Mouse (Mus musculus): ENCODE data around the gene Actn3. TPM values are rescaled to one million over a fixed set of nuclear protein-coding genes. Genes with fewer than 3 reads are reported as not detected.
"Not testable (repeated sequence)": the region's sequence is repeated elsewhere in the genome, so short reads cannot be mapped to it uniquely, and the experiment has no call there.

The Actn3 gene
- total RNA-seq, 2 experiments from 2014 or later = 8,494 to 8,724 TPM

DNA sequence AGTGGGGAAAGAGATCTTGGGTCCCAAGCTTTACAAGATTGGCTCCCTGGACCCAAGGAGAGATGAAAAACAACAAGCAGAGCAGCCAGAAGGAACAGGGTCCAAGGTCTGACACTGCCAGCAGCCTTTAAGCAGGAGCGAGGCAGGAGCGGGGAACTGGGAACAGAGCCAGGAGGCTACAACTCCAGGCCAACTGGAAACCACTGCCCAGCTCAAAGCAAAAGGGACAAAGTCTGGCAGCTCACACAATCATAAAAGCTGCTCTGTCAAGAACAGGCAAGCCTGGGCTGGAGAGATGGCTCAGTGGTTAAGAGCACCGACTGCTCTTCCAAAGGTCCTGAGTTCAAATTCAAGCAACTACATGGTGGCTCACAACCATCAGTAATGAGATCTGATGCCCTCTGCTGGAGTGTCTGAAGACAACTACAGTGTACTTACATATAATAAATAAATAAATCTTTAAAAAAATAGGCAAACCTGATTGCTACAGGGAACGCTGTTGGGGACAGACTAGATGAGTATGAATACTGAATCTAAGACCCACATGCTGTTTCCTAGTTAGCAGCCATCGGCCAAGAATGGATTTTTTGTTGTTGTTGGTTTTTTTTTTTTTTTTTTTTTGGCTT is 56.9 kb downstream of the Actn3 start:
- peak; percentile 77 to 81 for DNase-seq
- intact Hi-C loops (cut with DNase I) = no loop called here

- DNase-seq = no peak
- intact Hi-C loops (cut with DNase I) = no loop called here
Observed at GRCm38 (mm10) chr19:4817182-4817835, 60.4 kb downstream of the Actn3 start.

DNA sequence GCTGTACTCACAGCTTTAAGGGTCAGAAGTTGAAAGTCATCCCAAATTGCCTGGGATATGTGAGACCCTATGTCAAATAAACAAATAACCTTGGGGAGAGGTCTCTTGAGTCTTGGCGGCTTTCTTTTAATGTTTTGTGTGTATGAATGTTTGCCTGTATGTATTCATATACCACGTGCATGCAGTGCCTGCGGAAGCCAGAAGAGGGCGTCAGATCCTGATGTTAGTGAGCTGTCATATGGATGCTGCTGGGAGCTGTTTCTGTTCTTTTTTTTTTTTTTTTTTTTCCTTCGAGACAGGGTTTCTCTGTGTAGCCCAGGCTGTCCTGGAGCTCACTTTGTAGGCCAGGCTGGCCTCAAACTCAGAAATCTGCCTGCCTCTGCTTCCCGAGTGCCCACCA is 64.7 kb downstream of the Actn3 start:
- DNase-seq = no peak
- intact Hi-C loops (cut with DNase I) = loop anchor here (5.0 kb wide), 1 partner anchor 56 kb away; the partner anchor contains the start of gene Rbm4b

DNA sequence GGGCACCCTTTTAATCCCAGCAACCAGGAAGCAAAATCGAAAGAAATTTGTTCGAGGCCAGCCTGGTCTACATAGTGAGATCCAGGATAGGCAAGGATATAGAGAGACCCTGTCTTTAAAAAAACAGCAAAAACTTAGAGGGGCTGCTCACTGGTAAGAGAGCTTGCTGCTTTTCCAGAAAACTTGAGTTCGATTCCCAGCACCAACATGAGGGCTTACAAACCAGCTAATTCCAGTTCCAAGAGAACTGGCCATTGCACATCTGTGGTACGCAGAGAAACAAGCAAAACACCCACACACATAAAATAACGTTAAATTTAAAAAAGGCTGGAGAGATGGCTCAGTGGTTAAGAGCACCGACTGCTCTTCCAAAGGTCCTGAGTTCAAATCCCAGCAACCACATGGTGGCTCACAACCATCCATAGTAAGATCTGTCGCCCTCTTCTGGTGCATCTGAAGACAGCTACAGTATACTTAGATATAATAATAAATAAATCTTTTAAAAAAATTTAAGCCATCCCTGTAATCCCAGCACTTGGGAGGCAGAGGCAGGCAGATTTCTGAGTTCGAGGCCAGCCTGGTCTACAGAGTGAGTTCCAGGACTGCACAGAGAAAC is 65.3 kb downstream of the Actn3 start:
- intact Hi-C loops (cut with DNase I) = loop anchor here (5.0 kb wide), 1 partner anchor 55 kb away; the partner anchor contains the start of gene Rbm4b
- DNase-seq = not testable (repeated sequence)

- no peak for DNase-seq
- intact Hi-C loops (cut with DNase I) = loop anchor here (5.0 kb wide), 1 partner anchor 55 kb away; the partner anchor contains the start of gene Rbm4b
Observed at GRCm38 (mm10) chr19:4811909-4812242, 65.8 kb downstream of the Actn3 start.

Other genes starting within 250 kb of the Actn3 start
- under 1 TPM in 1 of 2 experiments, not detected in 1; 0.47 TPM for gene Gm960, start 179.2 kb downstream of the Actn3 start, total RNA-seq (2021)
- gene Sptbn2, start 166.7 kb downstream of the Actn3 start, total RNA-seq (2021) = under 1 TPM in 1 of 2 experiments, not detected in 1; 0.05 TPM
- 1 to 10 TPM; 1.6 to 1.8 TPM for gene Rbm4b, start 121.4 kb downstream of the Actn3 start, total RNA-seq (2021)
- 10 to 100 TPM; 28.3 to 31.0 TPM for gene Rbm4, start 84.0 kb downstream of the Actn3 start, total RNA-seq (2021)
- 10 to 100 TPM in 1 of 2 experiments, 1 to 10 TPM in 1; 9.3 to 12.0 TPM for gene Gm21992, start 66.3 kb downstream of the Actn3 start, total RNA-seq (2021)
- gene Rbm14, start 66.3 kb downstream of the Actn3 start, total RNA-seq (2021) = 10 to 100 TPM in 1 of 2 experiments, 1 to 10 TPM in 1; 6.6 to 10.5 TPM
- 10 to 100 TPM; 19.9 to 24.5 TPM for gene Ccs, start 38.6 kb downstream of the Actn3 start, total RNA-seq (2021)
- gene Ccdc87, start 38.5 kb downstream of the Actn3 start, total RNA-seq (2021) = not detected
- 10 to 100 TPM; 26.6 to 33.4 TPM for gene Ctsf, start 22.8 kb downstream of the Actn3 start, total RNA-seq (2021)
- 1 to 10 TPM; 2.2 to 2.6 TPM for gene Zdhhc24, start 759 bp upstream of the Actn3 start, total RNA-seq (2021)
- gene Bbs1, start 28.7 kb upstream of the Actn3 start, total RNA-seq (2021) = 1 to 10 TPM; 1.6 to 2.4 TPM
- gene Dpp3, start 50.4 kb upstream of the Actn3 start, total RNA-seq (2021) = 10 to 100 TPM; 16.5 to 17.5 TPM
- gene Peli3, start 65.2 kb upstream of the Actn3 start, total RNA-seq (2021) = 1 to 10 TPM; 1.3 to 1.4 TPM
- 10 to 100 TPM; 56.3 to 58.7 TPM for gene Mrpl11, start 84.2 kb upstream of the Actn3 start, total RNA-seq (2021)
- gene Npas4, start 112.4 kb upstream of the Actn3 start, total RNA-seq (2021) = under 1 TPM in 1 of 2 experiments, not detected in 1; 0.07 TPM
- 1 to 10 TPM; 5.9 to 6.9 TPM for gene Slc29a2, start 146.0 kb upstream of the Actn3 start, total RNA-seq (2021)
- gene B4gat1, start 160.9 kb upstream of the Actn3 start, total RNA-seq (2021) = 10 to 100 TPM; 20.5 to 20.8 TPM
- gene AC124502.3, start 161.0 kb upstream of the Actn3 start, total RNA-seq (2021) = under 1 TPM; 0.87 to 0.96 TPM
- gene Brms1, start 163.4 kb upstream of the Actn3 start, total RNA-seq (2021) = 10 to 100 TPM; 11.5 to 14.1 TPM
- 1 to 10 TPM in 1 of 2 experiments, under 1 TPM in 1; 0.52 to 1.3 TPM for gene Rin1, start 172.6 kb upstream of the Actn3 start, total RNA-seq (2021)
- gene Cd248, start 190.2 kb upstream of the Actn3 start, total RNA-seq (2021) = 10 to 100 TPM; 12.4 to 12.5 TPM
- gene Tmem151a, start 207.6 kb upstream of the Actn3 start, total RNA-seq (2021) = under 1 TPM in 1 of 2 experiments, not detected in 1; 0.22 TPM
- 10 to 100 TPM; 38.2 to 44.7 TPM for gene Yif1a, start 210.6 kb upstream of the Actn3 start, total RNA-seq (2021)
- under 1 TPM in 1 of 2 experiments, not detected in 1; 0.25 TPM for gene Cnih2, start 220.6 kb upstream of the Actn3 start, total RNA-seq (2021)
- gene Rab1b, start 229.2 kb upstream of the Actn3 start, total RNA-seq (2021) = 100 to 1,000 TPM; 103 to 110 TPM
- gene Klc2, start 240.7 kb upstream of the Actn3 start, total RNA-seq (2021) = 10 to 100 TPM; 53.0 to 56.6 TPM